Comparison of ENCODE assay signal across 16 mouse cellular contexts in genomic region chr1:151863135-151863796, GRCm38 (mm10).
DNase-seq lines count a peak whose midpoint lies in the region; ATAC-seq and TF ChIP-seq lines count a peak whose summit lies in the region.
"Had no signal": no experiment of that assay in that cellular context is flagged by ENCODE, and none has a peak within 500 bp of the region (broad histone marks: within the 10 kb centered on the region; RNA-seq: fewer than 3 reads in every experiment).

No protein-coding gene starts in this region.

- no peak overlapping the region for H3K9ac ChIP-seq in heart, embryonic 12.5 days
- H3K9ac ChIP-seq: embryonic facial prominence, embryonic 12.5 days; liver, embryonic 15.5 days had no signal

- H3K4me3 ChIP-seq in heart, embryonic 12.5 days, result no peak overlapping the region
- peak overlapping the region; percentile 23; the same call in 1 of the 2 replicates for H3K4me3 ChIP-seq in E14TG2a.4 (replicated peaks; ENCODE audit: low read length)
- H3K4me3 ChIP-seq: embryonic facial prominence, embryonic 12.5 days; liver, embryonic 15.5 days had no signal

- DNase-seq in heart, adult 11 months, result peak; percentile 73
- peak; percentile 62 for DNase-seq in kidney, postnatal 10 days
- no peak for DNase-seq in kidney, adult 8-10 months
- peak; percentile 50 for DNase-seq in lung, postnatal 14 days
- DNase-seq in B cell, adult 2 months, result no peak
- DNase-seq: gastrocnemius, postnatal 36 days; layer of hippocampus, postnatal 36 days; retina, postnatal 1 day; spleen, adult 18-20 months; thymus, adult 2 months had no signal

- H3K27ac ChIP-seq in heart, embryonic 12.5 days (ENCODE audit: poor library complexity, severe bottlenecking), result no peak overlapping the region
- H3K27ac ChIP-seq: embryonic facial prominence, embryonic 12.5 days; liver, embryonic 15.5 days had no signal

- H3K36me3 ChIP-seq in heart, embryonic 12.5 days, result no peaks in the 10 kb centered on the region
- H3K36me3 ChIP-seq in E14TG2a.4 (ENCODE audit: insufficient read depth, low read length), result no peaks in the 10 kb centered on the region
- H3K36me3 ChIP-seq: embryonic facial prominence, embryonic 12.5 days; liver, embryonic 15.5 days had no signal

- no peak overlapping the region for H3K4me2 ChIP-seq in heart, embryonic 12.5 days
- H3K4me2 ChIP-seq: embryonic facial prominence, embryonic 12.5 days; heart, embryonic 11.5 days; liver, embryonic 15.5 days had no signal

- H3K27me3 ChIP-seq in heart, embryonic 12.5 days (replicated peaks), result no peaks in the 10 kb centered on the region
- 0 out of 2 replicates have a peak, but pooled peaks cover 11% of the 10 kb centered on the region for H3K27me3 ChIP-seq in E14TG2a.4 (ENCODE audit: insufficient read depth, low read length)
- H3K27me3 ChIP-seq: embryonic facial prominence, embryonic 12.5 days; liver, embryonic 15.5 days had no signal

- 81% methylated on average over 17 of the region's 17 CpGs for WGBS in heart, embryonic 12.5 days

- ATAC-seq in heart, embryonic 12.5 days (ENCODE audit: insufficient number of reproducible peaks, low FRiP score), result no peak
- ATAC-seq in erythroblast, adult 5-6 weeks (replicated peaks; ENCODE audit: low FRiP score, poor library complexity, severe bottlenecking), result no peak

- H3K4me1 ChIP-seq in heart, embryonic 12.5 days (replicated peaks), result 0 out of 2 replicates have a peak, but pooled peaks cover 4% of the 10 kb centered on the region
- H3K4me1 ChIP-seq in E14TG2a.4 (replicated peaks; ENCODE audit: low read depth, low read length), result peaks cover 31% of the 10 kb centered on the region
- H3K4me1 ChIP-seq: embryonic facial prominence, embryonic 12.5 days; liver, embryonic 15.5 days had no signal

- no peak for TF ChIP-seq CTCF in E14TG2a.4 (conservative IDR thresholded peaks at IDR 0.05; ENCODE audit: low read length)

- no peaks in the 10 kb centered on the region for H3K9me3 ChIP-seq in heart, embryonic 12.5 days (replicated peaks)
- no peaks in the 10 kb centered on the region for H3K9me3 ChIP-seq in E14TG2a.4 (ENCODE audit: low read length)
- H3K9me3 ChIP-seq: embryonic facial prominence, embryonic 12.5 days; liver, embryonic 15.5 days had no signal

Comparison
In these comparisons a context has a peak if more than half of its experiments do, and no peak if none do; other contexts are left out.
1. DNase-seq: peak in heart, adult 11 months (single experiment), kidney, postnatal 10 days (single experiment) and lung, postnatal 14 days (single experiment); none in kidney, adult 8-10 months (0 of 2) and B cell, adult 2 months (0 of 2).